Mouse (Mus musculus) lung, adult 2 months (tissue): Measurements from ENCODE around the gene Nrip1. TPM values are rescaled to one million over a fixed set of nuclear protein-coding genes. Genes with fewer than 3 reads are reported as not detected.

Experiments used
- DNase-seq: peaks from one replicate; pipeline ENCODE4 v3.0.0; 2022
- H3K4me1 ChIP-seq: fragments of 200-500 bp; 2 replicates; pipeline ENCODE4 v1.6.1; 2011; ENCODE audit warnings: low read length; ENCODE audit not compliant: control insufficient read depth, insufficient read depth
- H3K4me3 ChIP-seq: fragments of 200-500 bp; replicated peaks from 2 replicates; pipeline ENCODE3; 2011; ENCODE audit warnings: low read depth, mild to moderate bottlenecking, control low read depth, low read length; ENCODE audit errors: extremely low read depth
- CTCF ChIP-seq: fragments of 200-500 bp; IDR thresholded peaks from 2 replicates; pipeline ENCODE4 v1.5.1; 2011; ENCODE audit warnings: mild to moderate bottlenecking, low read length, control low read depth; ENCODE audit not compliant: insufficient read depth
- POLR2A ChIP-seq: fragments of 200-500 bp; IDR thresholded peaks from 2 replicates; pipeline ENCODE4 v1.6.1; 2011; ENCODE audit warnings: low read depth, mild to moderate bottlenecking, control low read depth, low read length, borderline replicate concordance; ENCODE audit errors: extremely low read depth
- WGBS: fragments of 180-500 bp; shearing (Covaris S2); methylation state at CpG from one replicate; pipeline ENCODE4 v1.1.7; 2018; 5-methylcytosine and 5-hydroxymethylcytosine counted together
- polyA plus RNA-seq: library from polyadenylated mRNA; depleted of rRNA; stranded (reverse); fragments of >200 nt; gene quantifications from 2 replicates; pipeline ENCODE4 v1.2.3, GENCODE M21; 2012; rRNA removed

Nrip1 gene
- 7.6 and 8.0 TPM in 2 replicates for polyA plus RNA-seq

- under 1% methylated on average over 9 of the region's 9 CpGs for WGBS
- H3K4me1 ChIP-seq: peaks cover 6% of the 10 kb centered on the region; the same call in 1 of the 2 replicates
- DNase-seq: no peak
- TF ChIP-seq POLR2A: peak; percentile 60; the same call in 1 of the 2 replicates
- TF ChIP-seq CTCF: no peak
- H3K4me3 ChIP-seq: peak within 1 kb of the TSS; percentile 80
Measured at GRCm38 (mm10) chr16:76373671-76374091, at the start of gene Nrip1. Gene Nrip1 (minus strand): TSS chr16:76373827.

- Histone ChIP-seq H3K4me1 (no peaks in the 10 kb centered on the region), H3K4me3 (no peak overlapping the region)
- no peak for DNase-seq
- 90% methylated on average over 1 of the region's 1 CpGs for WGBS
- TF ChIP-seq POLR2A (no peak), CTCF (no peak)
Measured at GRCm38 (mm10) chr16:76422531-76422930, 48.9 kb upstream of the Nrip1 start.

GRCm38 (mm10) chr16:76419849-76420248 is 46.2 kb upstream of the Nrip1 start:
- WGBS: 63% methylated on average over 8 of the region's 8 CpGs
- no peak for DNase-seq
- H3K4me1 ChIP-seq: no peaks in the 10 kb centered on the region
- TF ChIP-seq POLR2A (no peak), CTCF (no peak)
- H3K4me3 ChIP-seq: no peak overlapping the region

- 83% methylated on average over 2 of the region's 2 CpGs for WGBS
- no peak for TF ChIP-seq CTCF
- no peak for TF ChIP-seq POLR2A
- DNase-seq: no peak
- Histone ChIP-seq H3K4me1 (no peaks in the 10 kb centered on the region), H3K4me3 (no peak overlapping the region)
Measured at GRCm38 (mm10) chr16:76416477-76416876, 42.9 kb upstream of the Nrip1 start.

- no peak overlapping the region for H3K4me3 ChIP-seq
- no peak for DNase-seq
- 71% methylated on average over 5 of the region's 5 CpGs for WGBS
- no peaks in the 10 kb centered on the region for H3K4me1 ChIP-seq
- TF ChIP-seq CTCF (no peak), POLR2A (no peak)
Measured at GRCm38 (mm10) chr16:76416060-76416438, 42.4 kb upstream of the Nrip1 start.

- Histone ChIP-seq H3K4me1 (no peaks in the 10 kb centered on the region), H3K4me3 (no peak overlapping the region)
- no peak for TF ChIP-seq POLR2A
- TF ChIP-seq CTCF: no peak
- DNase-seq: no peak
- 85% methylated on average over 9 of the region's 9 CpGs for WGBS
Measured at GRCm38 (mm10) chr16:76415407-76416059, 41.9 kb upstream of the Nrip1 start.

- Histone ChIP-seq H3K4me1 (no peaks in the 10 kb centered on the region; the same call in 1 of the 2 replicates), H3K4me3 (no peak overlapping the region)
- TF ChIP-seq POLR2A (no peak), CTCF (no peak)
- 68% methylated on average over 5 of the region's 5 CpGs for WGBS
- DNase-seq: no peak
Measured at GRCm38 (mm10) chr16:76414528-76414927, 40.9 kb upstream of the Nrip1 start.

GRCm38 (mm10) chr16:76413581-76413980 is 40.0 kb upstream of the Nrip1 start:
- peaks cover 3% of the 10 kb centered on the region for H3K4me1 ChIP-seq
- TF ChIP-seq POLR2A (no peak), CTCF (no peak)
- no peak overlapping the region for H3K4me3 ChIP-seq
- DNase-seq: no peak
- 94% methylated on average over 8 of the region's 8 CpGs for WGBS

- Histone ChIP-seq H3K4me3 (no peak overlapping the region), H3K4me1 (peaks cover 3% of the 10 kb centered on the region)
- DNase-seq: no peak
- 11% methylated on average over 1 of the region's 1 CpGs for WGBS
- no peak for TF ChIP-seq POLR2A
- no peak for TF ChIP-seq CTCF
Measured at GRCm38 (mm10) chr16:76409355-76409722, 35.7 kb upstream of the Nrip1 start.

- H3K4me1 ChIP-seq: peaks cover 3% of the 10 kb centered on the region
- H3K4me3 ChIP-seq: no peak overlapping the region
- no peak for DNase-seq
- TF ChIP-seq CTCF (no peak), POLR2A (no peak)
- 57% methylated on average over 4 of the region's 4 CpGs for WGBS
Measured at GRCm38 (mm10) chr16:76408696-76409354, 35.2 kb upstream of the Nrip1 start.
